Mouse (Mus musculus) olfactory bulb, adult 2 months (tissue): ENCODE measurements around the gene Fubp3.

Experiments
- CTCF ChIP-seq: fragments of 200-500 bp; IDR thresholded peaks from 2 replicates; pipeline ENCODE4 v1.5.1; 2012; ENCODE audit warnings: low read depth, mild to moderate bottlenecking, low read length, moderate library complexity; ENCODE audit not compliant: insufficient read depth
- POLR2A ChIP-seq: fragments of 200-500 bp; IDR thresholded peaks from 2 replicates; pipeline ENCODE4 v1.6.1; 2012; ENCODE audit warnings: mild to moderate bottlenecking, low read depth, low read length, moderate library complexity; ENCODE audit not compliant: insufficient read depth

GRCm38 (mm10) chr2:31638581-31639465 is 66.4 kb downstream of the Fubp3 start:
- no peak for TF ChIP-seq CTCF
- TF ChIP-seq POLR2A = no peak
